Mouse (Mus musculus) heart, postnatal 0 days (tissue): ENCODE measurements around the gene Tmem45a2. TPM values are rescaled to one million over a fixed set of nuclear protein-coding genes. Genes with fewer than 3 reads are reported as not detected.
"Not testable (repeated sequence)": the region's sequence is repeated elsewhere in the genome, so short reads cannot be mapped to it uniquely, and the experiment has no call there.

Experiments used
- ATAC-seq: fragments of 200-750 bp; cut with Nextera tagmentation; 2 replicates; pipeline ENCODE4 v1.8.0; 2017; ENCODE audit warnings: low read depth, moderate number of reproducible peaks, moderate library complexity; ENCODE audit not compliant: insufficient read depth
- DNase-seq: peaks from one replicate; pipeline ENCODE4 v3.0.0-alpha.2; 2016; ENCODE audit warnings: low spot score
- H3K27ac ChIP-seq: fragments of 300-500 bp; sonication (generic); 2 replicates; pipeline ENCODE4 v1.5.1; 2014; ENCODE audit warnings: low read depth, mild to moderate bottlenecking
- H3K27me3 ChIP-seq: fragments of 300-500 bp; sonication (generic); 2 replicates; pipeline ENCODE4 v1.6.1; 2014; ENCODE audit warnings: low read length, mixed read lengths; ENCODE audit not compliant: control insufficient read depth, insufficient read depth
- H3K36me3 ChIP-seq: fragments of 300-500 bp; sonication (generic); replicated peaks from 2 replicates; pipeline ENCODE4 v1.6.1; 2014; ENCODE audit warnings: low read length, mixed read lengths; ENCODE audit not compliant: control insufficient read depth, insufficient read depth
- H3K4me1 ChIP-seq: fragments of 300-500 bp; sonication (generic); 2 replicates; pipeline ENCODE4 v1.6.1; 2014; ENCODE audit warnings: antibody characterized with exemption; ENCODE audit not compliant: control insufficient read depth, insufficient read depth
- H3K4me2 ChIP-seq: fragments of 300-500 bp; sonication (generic); 2 replicates; pipeline ENCODE4 v1.6.1; 2014; ENCODE audit warnings: low read depth, mild to moderate bottlenecking, low read length, moderate library complexity
- H3K4me3 ChIP-seq: fragments of 300-500 bp; sonication (generic); 2 replicates; pipeline ENCODE4 v1.5.1; 2014; ENCODE audit warnings: low read depth, low read length
- H3K9ac ChIP-seq: fragments of 300-500 bp; sonication (generic); replicated peaks from 2 replicates; pipeline ENCODE4 v1.6.1; 2014; ENCODE audit warnings: low read depth, low read length, mixed read lengths
- H3K9me3 ChIP-seq: fragments of 300-500 bp; sonication (generic); replicated peaks from 2 replicates; pipeline ENCODE4 v1.6.1; 2016; ENCODE audit warnings: low read length; ENCODE audit not compliant: control insufficient read depth
- CTCF ChIP-seq: IDR thresholded peaks from 2 replicates; pipeline ENCODE4 v1.5.1; 2016; ENCODE audit warnings: antibody characterized with exemption, control low read depth, low read depth
- EP300 ChIP-seq: IDR thresholded peaks from 2 replicates; pipeline ENCODE4 v1.6.1; 2016; ENCODE audit warnings: antibody characterized with exemption, low read depth
- WGBS: fragments of 180-500 bp; shearing (Covaris S2); extraction: QIAGEN DNeasy Blood & Tissue Kit; methylation state at CpG from one replicate; pipeline ENCODE4 v1.1.7; 2014; 5-methylcytosine and 5-hydroxymethylcytosine counted together
- polyA plus RNA-seq: library from polyadenylated mRNA; unstranded; fragments of >200 nt; fragmentation: Nextera tagmentation; extraction: Ambion mirVana; gene quantifications from 2 replicates; pipeline ENCODE4 v1.2.1, GENCODE M21; 2015
- total RNA-seq: library from RNA; depleted of rRNA; stranded (reverse); fragments of >200 nt; gene quantifications from 2 replicates; pipeline ENCODE4 v1.2.3, GENCODE M21; 2014; ENCODE audit warnings: low replicate concordance; rRNA removed

The Tmem45a2 gene
- total and polyA plus RNA-seq, 2 experiments from 2014 or later, result 0.30 TPM; not detected in 1

GRCm38 (mm10) chr16:57056995-57057394 is 14.2 kb downstream of the Tmem45a2 start:
- Histone ChIP-seq H3K9me3 (no peaks in the 10 kb centered on the region), H3K27ac (no peak overlapping the region), H3K4me1 (no peaks in the 10 kb centered on the region), H3K9ac (no peak overlapping the region), H3K4me2 (no peak overlapping the region), H3K36me3 (no peaks in the 10 kb centered on the region), H3K27me3 (no peaks in the 10 kb centered on the region), H3K4me3 (no peak overlapping the region)
- 76% methylated on average over 4 of the region's 4 CpGs for WGBS
- TF ChIP-seq CTCF (no peak), EP300 (no peak)
- DNase-seq (no peak), ATAC-seq (no peak)

DNA sequence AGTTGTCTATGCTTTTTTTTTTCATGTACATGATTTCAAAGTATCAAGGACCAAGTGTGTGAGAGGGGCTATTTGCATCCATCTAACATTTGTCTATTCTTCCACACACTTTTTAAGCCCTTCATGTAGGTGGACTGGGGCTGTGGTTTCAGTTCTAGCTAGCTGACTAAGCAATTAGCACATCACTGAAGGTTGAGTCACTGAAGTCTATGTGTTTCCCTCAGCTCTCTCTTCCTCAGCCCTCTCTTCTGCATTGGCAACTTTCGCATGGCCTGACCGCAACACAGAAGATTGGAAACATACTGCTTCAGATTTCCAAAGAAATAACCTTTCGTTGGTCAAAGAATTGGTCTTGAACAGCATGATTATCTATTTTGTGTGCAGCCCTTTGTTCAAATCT is 21.2 kb downstream of the Tmem45a2 start:
- TF ChIP-seq EP300 (no peak), CTCF (no peak)
- no peak overlapping the region for H3K9ac ChIP-seq
- DNase-seq, result no peak
- H3K4me2 ChIP-seq, result no peak overlapping the region
- no peak overlapping the region for H3K4me3 ChIP-seq
- H3K27me3 ChIP-seq, result no peaks in the 10 kb centered on the region
- WGBS, result 79% methylated on average over 3 of the region's 3 CpGs
- H3K4me1 ChIP-seq, result no peaks in the 10 kb centered on the region
- no peaks in the 10 kb centered on the region for H3K36me3 ChIP-seq
- no peak for ATAC-seq
- no peaks in the 10 kb centered on the region for H3K9me3 ChIP-seq
- no peak overlapping the region for H3K27ac ChIP-seq

DNA sequence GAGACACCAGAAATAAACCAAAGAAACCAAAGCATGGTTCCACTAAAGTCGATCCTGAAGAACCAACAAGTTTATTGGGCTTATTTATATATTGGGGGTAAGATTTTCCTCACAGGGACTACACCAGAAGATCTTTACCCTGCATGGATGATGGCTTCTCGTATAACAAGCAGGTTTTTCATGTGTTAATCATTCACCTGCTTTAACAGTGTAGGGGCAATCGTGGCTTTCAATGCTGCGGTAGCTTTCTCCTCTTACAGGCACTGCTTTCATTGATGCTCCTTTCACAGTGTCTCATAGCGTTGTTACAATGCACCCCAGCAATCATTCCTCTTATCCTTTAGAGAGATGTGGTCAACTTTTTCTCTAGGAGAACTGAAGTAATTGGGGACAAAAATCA is 32.6 kb downstream of the Tmem45a2 start:
- Histone ChIP-seq H3K27me3 (no peaks in the 10 kb centered on the region), H3K9ac (no peak overlapping the region), H3K4me1 (no peaks in the 10 kb centered on the region), H3K4me2 (no peak overlapping the region), H3K4me3 (no peak overlapping the region), H3K9me3 (no peaks in the 10 kb centered on the region), H3K27ac (no peak overlapping the region), H3K36me3 (no peaks in the 10 kb centered on the region)
- 60% methylated on average over 5 of the region's 5 CpGs for WGBS
- TF ChIP-seq CTCF (no peak), EP300 (no peak)
- ATAC-seq (no peak), DNase-seq (no peak)

DNA sequence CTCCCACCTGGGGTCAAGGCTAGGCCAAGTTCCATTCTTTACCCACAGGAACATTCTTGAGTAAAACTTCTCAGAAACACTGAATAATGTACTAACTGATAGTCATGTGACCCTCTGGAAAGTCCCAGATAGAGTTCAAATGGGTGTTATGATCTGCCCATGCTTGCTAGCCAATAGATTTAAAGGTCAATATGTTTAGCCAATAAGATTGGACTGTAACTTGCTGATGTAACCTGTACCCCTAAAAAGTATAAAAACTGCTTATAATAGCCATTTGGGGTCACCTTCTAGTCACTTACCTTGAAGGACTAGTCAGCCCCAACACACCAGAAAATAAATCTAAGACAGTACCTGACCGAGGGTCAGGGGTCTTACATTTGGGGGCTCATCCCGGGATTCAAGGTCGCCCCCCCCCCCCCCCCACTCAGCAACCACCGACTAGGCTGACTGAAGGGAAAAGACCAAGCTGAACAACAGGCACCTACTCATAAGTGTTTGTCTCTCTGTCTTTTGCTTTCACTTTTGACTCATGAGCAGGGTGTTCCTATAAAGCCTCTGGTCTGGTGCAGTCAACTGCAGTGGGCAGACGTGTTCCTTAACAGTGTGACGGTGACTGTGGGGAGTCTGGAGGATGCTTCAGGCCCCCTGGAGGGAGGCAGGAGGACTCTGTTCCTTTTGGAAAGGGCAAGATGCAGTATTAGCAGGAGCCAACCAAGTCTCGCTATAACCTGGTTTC is 40.9 kb downstream of the Tmem45a2 start:
- ATAC-seq, result no peak
- H3K4me3 ChIP-seq, result no peak overlapping the region
- H3K27ac ChIP-seq, result no peak overlapping the region
- H3K9ac ChIP-seq, result no peak overlapping the region
- no peak for DNase-seq
- H3K27me3 ChIP-seq, result no peaks in the 10 kb centered on the region
- no peaks in the 10 kb centered on the region for H3K36me3 ChIP-seq
- no peaks in the 10 kb centered on the region for H3K4me1 ChIP-seq
- TF ChIP-seq EP300, result no peak
- no peak for TF ChIP-seq CTCF
- 64% methylated on average over 7 of the region's 7 CpGs for WGBS
- H3K9me3 ChIP-seq, result no peaks in the 10 kb centered on the region
- H3K4me2 ChIP-seq, result no peak overlapping the region

DNA sequence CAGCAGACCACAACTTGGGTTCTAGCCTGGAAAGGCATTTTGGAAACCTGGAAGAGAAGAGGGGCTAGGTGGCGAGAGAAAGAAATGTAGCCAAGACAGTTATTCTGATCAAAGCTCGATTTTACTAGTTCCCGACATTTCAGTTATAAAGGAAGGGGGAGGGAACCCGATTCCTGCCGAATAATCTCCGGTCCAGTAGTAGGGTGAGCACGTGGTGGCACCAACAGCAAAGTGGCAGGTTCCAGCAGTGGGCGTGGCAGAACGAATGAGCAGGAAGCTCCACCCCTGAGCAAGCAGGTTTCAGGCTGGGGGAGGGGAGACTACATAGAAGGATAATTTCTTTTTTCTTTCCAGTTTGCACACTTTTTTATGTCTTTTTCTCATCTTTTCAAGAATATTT is 72.9 kb downstream of the Tmem45a2 start:
- H3K27me3 ChIP-seq, DNase-seq, H3K9me3 ChIP-seq, ATAC-seq, H3K27ac ChIP-seq, H3K4me2 ChIP-seq, H3K9ac ChIP-seq, H3K36me3 ChIP-seq, H3K4me3 ChIP-seq, H3K4me1 ChIP-seq: not testable (repeated sequence)
- WGBS, result 77% methylated on average over 7 of the region's 9 CpGs

Other genes with a start within 250 kb of the Tmem45a2 start
- gene Tmem45a, start 185.2 kb downstream of the Tmem45a2 start, total RNA-seq, result 8.1 and 10.7 TPM in 2 replicates
- gene Tmem45a, start 185.2 kb downstream of the Tmem45a2 start, polyA plus RNA-seq, result 8.4 and 8.8 TPM in 2 replicates
- not detected in 2 replicates for gene Lnp1, start 143.3 kb downstream of the Tmem45a2 start, total RNA-seq
- gene Lnp1, start 143.3 kb downstream of the Tmem45a2 start, polyA plus RNA-seq, result 0.25 TPM in 1 of 2 replicates, not detected in the other
- 53.5 and 56.8 TPM in 2 replicates for gene Tomm70a, start 50.3 kb upstream of the Tmem45a2 start, total RNA-seq
- gene Tomm70a, start 50.3 kb upstream of the Tmem45a2 start, polyA plus RNA-seq, result 29.7 and 35.7 TPM in 2 replicates
- gene Nit2, start 96.0 kb upstream of the Tmem45a2 start, total RNA-seq, result 21.1 and 40.3 TPM in 2 replicates
- 54.1 and 54.8 TPM in 2 replicates for gene Nit2, start 96.0 kb upstream of the Tmem45a2 start, polyA plus RNA-seq
- 19.3 and 40.9 TPM in 2 replicates for gene Tbc1d23, start 160.1 kb upstream of the Tmem45a2 start, total RNA-seq
- 13.4 and 13.6 TPM in 2 replicates for gene Tbc1d23, start 160.1 kb upstream of the Tmem45a2 start, polyA plus RNA-seq
- not detected in 2 replicates for gene Tmem30c, start 221.5 kb upstream of the Tmem45a2 start, total RNA-seq
- gene Tmem30c, start 221.5 kb upstream of the Tmem45a2 start, polyA plus RNA-seq, result 0.04 TPM in 1 of 2 replicates, not detected in the other